ENCODE assay signal across 27 mouse cellular contexts in genomic region chr5:65371551-65371950, GRCm38 (mm10). TPM values are rescaled to one million over a fixed set of nuclear protein-coding genes. Genes with fewer than 3 reads are reported as not detected.
"Had no signal": no experiment of that assay in that cellular context is flagged by ENCODE, and none has a peak within 500 bp of the region (broad histone marks: within the 10 kb centered on the region; RNA-seq: fewer than 3 reads in every experiment).

No protein-coding gene starts in this region.

- DNase-seq: gastrocnemius, adult 2 months; gastrocnemius, postnatal 10 days; gastrocnemius, postnatal 25 days; heart, adult 18-20 months; heart, postnatal 14 days; heart, postnatal 36 days; kidney, adult 11 months; kidney, adult 2 months; kidney, adult 9 months; kidney, postnatal 10 days; kidney, postnatal 36 days; layer of hippocampus, adult 9-11 months; layer of hippocampus, postnatal 36 days; left cerebral cortex, postnatal 4 days; liver, embryonic 13.5 days had no signal

- H3K4me1 ChIP-seq: heart, embryonic 13.5 days; heart, embryonic 15.5 days; hindbrain, embryonic 13.5 days; hindbrain, embryonic 15.5 days had no signal

- H3K4me2 ChIP-seq: heart, embryonic 11.5 days; heart, embryonic 13.5 days; heart, embryonic 15.5 days; hindbrain, embryonic 13.5 days; hindbrain, embryonic 15.5 days; limb, embryonic 13.5 days; limb, embryonic 15.5 days; liver, embryonic 11.5 days; liver, embryonic 13.5 days had no signal

- ATAC-seq: hindbrain, postnatal 0 days; intestine, embryonic 16.5 days had no signal

- H3K36me3 ChIP-seq: heart, embryonic 13.5 days; heart, embryonic 15.5 days; hindbrain, embryonic 13.5 days; hindbrain, embryonic 15.5 days; limb, embryonic 13.5 days; limb, embryonic 15.5 days; liver, embryonic 13.5 days had no signal

- H3K9ac ChIP-seq: heart, embryonic 13.5 days; heart, embryonic 15.5 days; hindbrain, embryonic 13.5 days; hindbrain, embryonic 15.5 days; limb, embryonic 13.5 days; limb, embryonic 15.5 days; liver, embryonic 13.5 days had no signal

- H3K9me3 ChIP-seq: heart, embryonic 13.5 days; heart, embryonic 15.5 days; hindbrain, embryonic 13.5 days; hindbrain, embryonic 15.5 days; limb, embryonic 13.5 days; limb, embryonic 15.5 days; liver, embryonic 13.5 days had no signal

- H3K27me3 ChIP-seq: heart, embryonic 13.5 days; heart, embryonic 15.5 days; hindbrain, embryonic 13.5 days; hindbrain, embryonic 15.5 days; limb, embryonic 13.5 days; limb, embryonic 15.5 days; liver, embryonic 13.5 days had no signal

- H3K27ac ChIP-seq: gastrocnemius, adult 2 months; heart, embryonic 13.5 days; heart, embryonic 15.5 days; hindbrain, embryonic 13.5 days; hindbrain, embryonic 15.5 days; hindbrain, postnatal 0 days; limb, embryonic 13.5 days; limb, embryonic 15.5 days; liver, embryonic 13.5 days had no signal

- H3K4me3 ChIP-seq: gastrocnemius, adult 2 months; heart, embryonic 13.5 days; heart, embryonic 15.5 days; hindbrain, embryonic 13.5 days; hindbrain, embryonic 15.5 days; limb, embryonic 13.5 days; limb, embryonic 15.5 days; liver, embryonic 13.5 days had no signal

RNA-seq across cellular contexts. Expression of gene Klb, which starts 23.4 kb away (rescaled TPM):
- polyA plus RNA-seq: heart, embryonic 15.5 days; heart, postnatal 0 days; hindbrain, embryonic 11.5 days; limb, embryonic 15.5 days had no signal
